Mouse (Mus musculus): Measurements from ENCODE around the gene Nrxn2. TPM values are rescaled to one million over a fixed set of nuclear protein-coding genes. Genes with fewer than 3 reads are reported as not detected.
A peak's percentile ranks its signal among the peaks of the same experiment; 100 is the strongest.

Nrxn2 gene
- polyA plus RNA-seq, 1 experiment from 2014 or later, result 0.77 TPM

DNA sequence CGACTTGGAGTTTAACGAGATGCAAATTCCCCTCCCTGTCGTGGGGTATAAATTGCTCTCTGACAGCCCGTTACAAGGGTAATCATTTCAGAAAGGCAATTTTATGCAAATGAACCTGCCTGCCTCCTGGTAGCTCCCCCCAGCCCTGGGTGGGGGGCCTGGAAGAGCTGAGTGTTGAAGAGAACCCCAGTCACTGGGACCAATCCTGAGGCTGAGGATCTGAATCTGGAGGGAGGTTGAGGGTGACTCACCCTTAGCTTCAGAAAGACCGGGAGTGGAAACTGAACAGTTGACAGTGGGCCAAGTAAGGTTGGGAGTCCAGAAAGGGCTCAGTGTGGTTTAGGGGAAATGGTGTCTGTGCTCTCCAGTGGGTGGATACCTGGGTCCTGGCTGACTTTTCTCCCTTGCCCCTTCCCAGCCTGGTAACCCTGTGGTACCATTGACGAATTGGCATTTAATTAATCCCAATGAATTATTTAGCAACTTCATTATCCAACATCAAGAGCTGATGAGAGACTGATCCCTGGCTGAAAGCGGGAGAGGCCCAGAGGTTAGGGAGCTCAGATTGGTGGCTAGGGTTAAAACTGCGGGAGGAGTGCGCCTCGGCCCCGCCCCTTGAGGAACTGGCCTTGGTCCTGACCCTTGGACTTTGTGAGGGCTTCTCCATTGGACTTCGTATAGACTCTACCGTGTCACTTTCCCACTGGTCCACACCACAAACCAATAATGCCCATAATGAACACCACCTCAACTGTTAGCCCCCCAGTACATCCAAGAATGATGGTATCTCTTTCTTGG lies 8.4 kb downstream of the Nrxn2 start:
- no peak overlapping the region for H3K9ac ChIP-seq (ENCODE audit: low read length)
- ATAC-seq (replicated peaks; ENCODE audit: extremely low read depth, insufficient read depth, low FRiP score), result no peak
- no peak overlapping the region for H3K4me3 ChIP-seq (ENCODE audit: low read length)
- H3K36me3 ChIP-seq (ENCODE audit: control insufficient read depth, insufficient read depth), result no peaks in the 10 kb centered on the region
- no peak overlapping the region for H3K27ac ChIP-seq (ENCODE audit: low read length)
- no peaks in the 10 kb centered on the region for H3K9me3 ChIP-seq (replicated peaks; ENCODE audit: control insufficient read depth, low read length)
- H3K4me1 ChIP-seq (ENCODE audit: control insufficient read depth, insufficient read depth, low read length), result peaks cover 9% of the 10 kb centered on the region; the same call in 1 of the 2 replicates
- no peak overlapping the region for H3K4me2 ChIP-seq (ENCODE audit: low read depth, low read length)
- 23% methylated on average over 13 of the region's 13 CpGs for WGBS
- peaks cover 78% of the 10 kb centered on the region for H3K27me3 ChIP-seq (ENCODE audit: control insufficient read depth, insufficient read depth, low read length)

- Histone ChIP-seq H3K27me3 (ENCODE audit: control insufficient read depth, insufficient read depth, low read length) (peaks cover 79% of the 10 kb centered on the region), H3K9me3 (replicated peaks; ENCODE audit: control insufficient read depth, low read length) (no peaks in the 10 kb centered on the region), H3K4me2 (ENCODE audit: low read depth, low read length) (peak overlapping the region; percentile 42), H3K4me3 (ENCODE audit: low read length) (peak overlapping the region; percentile 25), H3K27ac (ENCODE audit: low read length) (no peak overlapping the region), H3K9ac (ENCODE audit: low read length) (no peak overlapping the region), H3K4me1 (ENCODE audit: control insufficient read depth, insufficient read depth, low read length) (peaks cover 9% of the 10 kb centered on the region; the same call in 1 of the 2 replicates), H3K36me3 (ENCODE audit: control insufficient read depth, insufficient read depth) (no peaks in the 10 kb centered on the region)
- 0 out of 2 replicates have a peak, but pooled peaks have one; percentile 12 for ATAC-seq (replicated peaks; ENCODE audit: extremely low read depth, insufficient read depth, low FRiP score)
- 2% methylated on average over 92 of the region's 94 CpGs for WGBS
These were observed 9.3 kb downstream of the Nrxn2 start for GRCm38 (mm10) chr19:6427653-6428434.

GRCm38 (mm10) chr19:6428501-6429200 lies 10.1 kb downstream of the Nrxn2 start:
- no peak for ATAC-seq (replicated peaks; ENCODE audit: extremely low read depth, insufficient read depth, low FRiP score)
- Histone ChIP-seq H3K27ac (ENCODE audit: low read length) (no peak overlapping the region), H3K27me3 (ENCODE audit: control insufficient read depth, insufficient read depth, low read length) (peaks cover 75% of the 10 kb centered on the region), H3K4me1 (ENCODE audit: control insufficient read depth, insufficient read depth, low read length) (peaks cover 9% of the 10 kb centered on the region; the same call in 1 of the 2 replicates), H3K4me3 (ENCODE audit: low read length) (peak overlapping the region; percentile 25), H3K9me3 (replicated peaks; ENCODE audit: control insufficient read depth, low read length) (no peaks in the 10 kb centered on the region), H3K9ac (ENCODE audit: low read length) (no peak overlapping the region), H3K4me2 (ENCODE audit: low read depth, low read length) (peak overlapping the region; percentile 42), H3K36me3 (ENCODE audit: control insufficient read depth, insufficient read depth) (no peaks in the 10 kb centered on the region)
- under 1% methylated on average over 60 of the region's 60 CpGs for WGBS

- no peak overlapping the region for H3K4me3 ChIP-seq (ENCODE audit: low read length)
- no peak for ATAC-seq (replicated peaks; ENCODE audit: extremely low read depth, insufficient read depth, low FRiP score)
- no peaks in the 10 kb centered on the region for H3K36me3 ChIP-seq (ENCODE audit: control insufficient read depth, insufficient read depth)
- H3K27ac ChIP-seq (ENCODE audit: low read length), result no peak overlapping the region
- H3K27me3 ChIP-seq (ENCODE audit: control insufficient read depth, insufficient read depth, low read length), result peaks cover 15% of the 10 kb centered on the region
- H3K4me2 ChIP-seq (ENCODE audit: low read depth, low read length), result no peak overlapping the region
- 60% methylated on average over 10 of the region's 10 CpGs for WGBS
- no peaks in the 10 kb centered on the region for H3K4me1 ChIP-seq (ENCODE audit: control insufficient read depth, insufficient read depth, low read length)
- H3K9ac ChIP-seq (ENCODE audit: low read length), result no peak overlapping the region
- H3K9me3 ChIP-seq (replicated peaks; ENCODE audit: control insufficient read depth, low read length), result no peaks in the 10 kb centered on the region
These were observed 24.5 kb downstream of the Nrxn2 start for GRCm38 (mm10) chr19:6443016-6443415.

DNA sequence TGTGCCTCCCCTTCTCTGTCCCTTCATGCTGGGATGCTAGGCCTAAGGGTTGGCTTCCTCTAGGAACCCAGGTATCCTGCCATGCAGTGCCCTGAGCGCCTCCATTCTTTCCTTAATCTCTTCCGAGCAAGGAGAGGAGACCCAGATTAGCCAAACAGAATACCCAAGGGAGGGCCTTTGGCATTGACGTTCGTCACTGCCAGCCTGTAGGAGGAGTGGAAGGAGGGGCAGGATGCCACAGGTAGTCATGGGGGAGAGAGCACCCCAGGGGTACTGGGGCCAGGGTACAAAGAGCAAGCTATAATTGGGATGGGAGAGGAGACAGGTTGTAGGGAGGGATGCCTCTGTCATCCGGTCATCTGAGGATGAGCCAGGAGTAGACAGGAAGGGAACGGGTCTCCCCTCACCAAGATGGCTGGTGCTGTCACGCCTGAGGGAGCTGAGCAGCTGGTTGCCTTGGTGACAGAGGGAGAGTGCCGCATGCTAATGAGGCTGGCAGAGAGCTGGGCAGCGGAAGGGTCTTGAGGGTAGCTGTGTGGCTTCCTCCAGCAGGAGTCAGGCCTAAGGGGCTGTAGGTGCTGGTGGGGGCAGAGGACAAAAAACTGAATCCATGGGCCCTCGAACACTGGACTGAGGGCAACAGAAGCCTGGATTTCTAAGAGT lies 27.4 kb downstream of the Nrxn2 start:
- Histone ChIP-seq H3K27ac (ENCODE audit: low read length) (no peak overlapping the region), H3K4me3 (ENCODE audit: low read length) (no peak overlapping the region), H3K4me2 (ENCODE audit: low read depth, low read length) (no peak overlapping the region), H3K9ac (ENCODE audit: low read length) (no peak overlapping the region), H3K9me3 (replicated peaks; ENCODE audit: control insufficient read depth, low read length) (no peaks in the 10 kb centered on the region), H3K36me3 (ENCODE audit: control insufficient read depth, insufficient read depth) (no peaks in the 10 kb centered on the region), H3K27me3 (ENCODE audit: control insufficient read depth, insufficient read depth, low read length) (peaks cover 20% of the 10 kb centered on the region), H3K4me1 (ENCODE audit: control insufficient read depth, insufficient read depth, low read length) (no peaks in the 10 kb centered on the region)
- WGBS, result 43% methylated on average over 10 of the region's 10 CpGs
- no peak for ATAC-seq (replicated peaks; ENCODE audit: extremely low read depth, insufficient read depth, low FRiP score)

GRCm38 (mm10) chr19:6446736-6447437 lies 28.4 kb downstream of the Nrxn2 start:
- Histone ChIP-seq H3K9me3 (replicated peaks; ENCODE audit: control insufficient read depth, low read length) (no peaks in the 10 kb centered on the region), H3K4me3 (ENCODE audit: low read length) (no peak overlapping the region), H3K9ac (ENCODE audit: low read length) (no peak overlapping the region), H3K27ac (ENCODE audit: low read length) (no peak overlapping the region), H3K4me1 (ENCODE audit: control insufficient read depth, insufficient read depth, low read length) (no peaks in the 10 kb centered on the region), H3K4me2 (ENCODE audit: low read depth, low read length) (no peak overlapping the region), H3K36me3 (ENCODE audit: control insufficient read depth, insufficient read depth) (no peaks in the 10 kb centered on the region), H3K27me3 (ENCODE audit: control insufficient read depth, insufficient read depth, low read length) (peaks cover 20% of the 10 kb centered on the region)
- 50% methylated on average over 7 of the region's 7 CpGs for WGBS
- ATAC-seq (replicated peaks; ENCODE audit: extremely low read depth, insufficient read depth, low FRiP score), result no peak

GRCm38 (mm10) chr19:6448752-6449151 lies 30.2 kb downstream of the Nrxn2 start:
- WGBS, result 19% methylated on average over 5 of the region's 5 CpGs
- Histone ChIP-seq H3K4me2 (ENCODE audit: low read depth, low read length) (no peak overlapping the region), H3K4me1 (ENCODE audit: control insufficient read depth, insufficient read depth, low read length) (no peaks in the 10 kb centered on the region), H3K36me3 (ENCODE audit: control insufficient read depth, insufficient read depth) (no peaks in the 10 kb centered on the region), H3K9me3 (replicated peaks; ENCODE audit: control insufficient read depth, low read length) (no peaks in the 10 kb centered on the region), H3K27ac (ENCODE audit: low read length) (no peak overlapping the region), H3K27me3 (ENCODE audit: control insufficient read depth, insufficient read depth, low read length) (peaks cover 20% of the 10 kb centered on the region), H3K4me3 (ENCODE audit: low read length) (peak overlapping the region; percentile 26; the same call in 1 of the 2 replicates), H3K9ac (ENCODE audit: low read length) (no peak overlapping the region)
- ATAC-seq (replicated peaks; ENCODE audit: extremely low read depth, insufficient read depth, low FRiP score), result no peak

GRCm38 (mm10) chr19:6449841-6450240 lies 31.3 kb downstream of the Nrxn2 start:
- Histone ChIP-seq H3K4me2 (ENCODE audit: low read depth, low read length) (no peak overlapping the region), H3K9me3 (replicated peaks; ENCODE audit: control insufficient read depth, low read length) (no peaks in the 10 kb centered on the region), H3K27me3 (ENCODE audit: control insufficient read depth, insufficient read depth, low read length) (peaks cover 14% of the 10 kb centered on the region), H3K36me3 (ENCODE audit: control insufficient read depth, insufficient read depth) (no peaks in the 10 kb centered on the region), H3K9ac (ENCODE audit: low read length) (no peak overlapping the region), H3K27ac (ENCODE audit: low read length) (no peak overlapping the region), H3K4me3 (ENCODE audit: low read length) (no peak overlapping the region), H3K4me1 (ENCODE audit: control insufficient read depth, insufficient read depth, low read length) (no peaks in the 10 kb centered on the region)
- ATAC-seq (replicated peaks; ENCODE audit: extremely low read depth, insufficient read depth, low FRiP score), result no peak
- 62% methylated on average over 7 of the region's 7 CpGs for WGBS

All from heart, embryonic 16.5 days (tissue).